Mouse (Mus musculus): Measurements from ENCODE around the gene Rpl5. TPM values are rescaled to one million over a fixed set of nuclear protein-coding genes. Genes with fewer than 3 reads are reported as not detected.
A peak's percentile ranks its signal among the peaks of the same experiment; 100 is the strongest.

The Rpl5 gene
- 91.7 and 99.4 TPM in 2 replicates for polyA plus RNA-seq (2016; fragmentation: Nextera tagmentation; extraction: Ambion mirVana)

- H3K36me3 ChIP-seq (replicated peaks) = peaks cover 36% of the 10 kb centered on the region
- no peaks in the 10 kb centered on the region for H3K27me3 ChIP-seq (replicated peaks; ENCODE audit: low read depth, poor library complexity, severe bottlenecking)
- peak; percentile 95 for DNase-seq (ENCODE audit: low spot score)
- 4% methylated on average over 66 of the region's 66 CpGs for WGBS
- peak within 1 kb of the TSS; percentile 96 for H3K27ac ChIP-seq (replicated peaks)
- no peaks in the 10 kb centered on the region for H3K9me3 ChIP-seq
- peaks cover 10% of the 10 kb centered on the region for H3K4me1 ChIP-seq
- peak within 1 kb of the TSS; percentile 99 for H3K4me3 ChIP-seq
Measured at GRCm38 (mm10) chr5:107900206-107901013, at the start of gene Rpl5. Rpl5 (plus strand) TSS chr5:107900502.

GRCm38 (mm10) chr5:107853807-107854206 lies 46.5 kb upstream of the Rpl5 start:
- H3K36me3 ChIP-seq (replicated peaks) = peaks cover 18% of the 10 kb centered on the region
- DNase-seq (ENCODE audit: low spot score) = no peak
- H3K4me1 ChIP-seq = no peaks in the 10 kb centered on the region
- no peaks in the 10 kb centered on the region for H3K27me3 ChIP-seq (replicated peaks; ENCODE audit: low read depth, poor library complexity, severe bottlenecking)
- no peak overlapping the region for H3K27ac ChIP-seq (replicated peaks)
- H3K9me3 ChIP-seq = no peaks in the 10 kb centered on the region
- WGBS = 28% methylated on average over 6 of the region's 6 CpGs
- no peak overlapping the region for H3K4me3 ChIP-seq

GRCm38 (mm10) chr5:107854556-107854955 lies 45.7 kb upstream of the Rpl5 start:
- no peak overlapping the region for H3K27ac ChIP-seq (replicated peaks)
- H3K36me3 ChIP-seq (replicated peaks) = peaks cover 16% of the 10 kb centered on the region
- no peaks in the 10 kb centered on the region for H3K4me1 ChIP-seq
- H3K9me3 ChIP-seq = no peaks in the 10 kb centered on the region
- WGBS = 78% methylated on average over 3 of the region's 3 CpGs
- no peak for DNase-seq (ENCODE audit: low spot score)
- no peak overlapping the region for H3K4me3 ChIP-seq
- H3K27me3 ChIP-seq (replicated peaks; ENCODE audit: low read depth, poor library complexity, severe bottlenecking) = no peaks in the 10 kb centered on the region

GRCm38 (mm10) chr5:107855546-107855945 lies 44.8 kb upstream of the Rpl5 start:
- WGBS = 90% methylated on average over 2 of the region's 2 CpGs
- Histone ChIP-seq H3K9me3 (no peaks in the 10 kb centered on the region), H3K4me1 (no peaks in the 10 kb centered on the region), H3K36me3 (replicated peaks) (peaks cover 6% of the 10 kb centered on the region; the same call in 1 of the 2 replicates), H3K27me3 (replicated peaks; ENCODE audit: low read depth, poor library complexity, severe bottlenecking) (no peaks in the 10 kb centered on the region), H3K27ac (replicated peaks) (no peak overlapping the region), H3K4me3 (no peak overlapping the region)
- DNase-seq (ENCODE audit: low spot score) = no peak

- no peak for DNase-seq (ENCODE audit: low spot score)
- H3K36me3 ChIP-seq (replicated peaks) = no peaks in the 10 kb centered on the region
- no peak overlapping the region for H3K4me3 ChIP-seq
- H3K4me1 ChIP-seq = 0 out of 2 replicates have a peak, but pooled peaks cover under 1% of the 10 kb centered on the region
- no peaks in the 10 kb centered on the region for H3K27me3 ChIP-seq (replicated peaks; ENCODE audit: low read depth, poor library complexity, severe bottlenecking)
- WGBS = 48% methylated on average over 2 of the region's 2 CpGs
- H3K9me3 ChIP-seq = no peaks in the 10 kb centered on the region
- no peak overlapping the region for H3K27ac ChIP-seq (replicated peaks)
Measured at GRCm38 (mm10) chr5:107858963-107859362, 41.3 kb upstream of the Rpl5 start.

- Histone ChIP-seq H3K27me3 (replicated peaks; ENCODE audit: low read depth, poor library complexity, severe bottlenecking) (no peaks in the 10 kb centered on the region), H3K4me3 (no peak overlapping the region), H3K9me3 (no peaks in the 10 kb centered on the region), H3K4me1 (peaks cover 19% of the 10 kb centered on the region), H3K36me3 (replicated peaks) (no peaks in the 10 kb centered on the region), H3K27ac (replicated peaks) (no peak overlapping the region)
- 88% methylated on average over 3 of the region's 3 CpGs for WGBS
- no peak for DNase-seq (ENCODE audit: low spot score)
Measured at GRCm38 (mm10) chr5:107863971-107864370, 36.3 kb upstream of the Rpl5 start.

GRCm38 (mm10) chr5:107866127-107867126 lies 33.9 kb upstream of the Rpl5 start:
- H3K27ac ChIP-seq (replicated peaks) = no peak overlapping the region
- peaks cover 14% of the 10 kb centered on the region for H3K27me3 ChIP-seq (replicated peaks; ENCODE audit: low read depth, poor library complexity, severe bottlenecking)
- H3K4me3 ChIP-seq = no peak overlapping the region
- 73% methylated on average over 2 of the region's 2 CpGs for WGBS
- no peaks in the 10 kb centered on the region for H3K36me3 ChIP-seq (replicated peaks)
- peaks cover 19% of the 10 kb centered on the region for H3K4me1 ChIP-seq
- no peaks in the 10 kb centered on the region for H3K9me3 ChIP-seq
- DNase-seq (ENCODE audit: low spot score) = no peak

- DNase-seq (ENCODE audit: low spot score) = peak; percentile 75
- WGBS = under 1% methylated on average over 82 of the region's 82 CpGs
- H3K27ac ChIP-seq (replicated peaks) = peak overlapping the region; percentile 97
- H3K9me3 ChIP-seq = no peaks in the 10 kb centered on the region
- H3K36me3 ChIP-seq (replicated peaks) = no peaks in the 10 kb centered on the region
- H3K27me3 ChIP-seq (replicated peaks; ENCODE audit: low read depth, poor library complexity, severe bottlenecking) = peaks cover 16% of the 10 kb centered on the region
- peak overlapping the region; percentile 78 for H3K4me3 ChIP-seq
- peaks cover 19% of the 10 kb centered on the region for H3K4me1 ChIP-seq
Measured at GRCm38 (mm10) chr5:107867970-107868904, 32.1 kb upstream of the Rpl5 start.

- Histone ChIP-seq H3K36me3 (replicated peaks) (no peaks in the 10 kb centered on the region), H3K27me3 (replicated peaks; ENCODE audit: low read depth, poor library complexity, severe bottlenecking) (peaks cover 16% of the 10 kb centered on the region), H3K9me3 (no peaks in the 10 kb centered on the region), H3K27ac (replicated peaks) (peak overlapping the region; percentile 97), H3K4me1 (peaks cover 21% of the 10 kb centered on the region), H3K4me3 (peak overlapping the region; percentile 78)
- peak; percentile 97 for DNase-seq (ENCODE audit: low spot score)
- under 1% methylated on average over 58 of the region's 58 CpGs for WGBS
Measured at GRCm38 (mm10) chr5:107868905-107869424, 31.3 kb upstream of the Rpl5 start.

- H3K9me3 ChIP-seq = no peaks in the 10 kb centered on the region
- H3K4me3 ChIP-seq = peak overlapping the region; percentile 78
- peaks cover 17% of the 10 kb centered on the region for H3K4me1 ChIP-seq
- 74% methylated on average over 2 of the region's 2 CpGs for WGBS
- peaks cover 16% of the 10 kb centered on the region for H3K27me3 ChIP-seq (replicated peaks; ENCODE audit: low read depth, poor library complexity, severe bottlenecking)
- no peak overlapping the region for H3K27ac ChIP-seq (replicated peaks)
- no peaks in the 10 kb centered on the region for H3K36me3 ChIP-seq (replicated peaks)
- DNase-seq (ENCODE audit: low spot score) = no peak
Measured at GRCm38 (mm10) chr5:107869701-107870100, 30.6 kb upstream of the Rpl5 start.

- Histone ChIP-seq H3K4me1 (0 out of 2 replicates have a peak, but pooled peaks cover 3% of the 10 kb centered on the region), H3K36me3 (replicated peaks) (no peaks in the 10 kb centered on the region), H3K9me3 (no peaks in the 10 kb centered on the region), H3K4me3 (no peak overlapping the region), H3K27me3 (replicated peaks; ENCODE audit: low read depth, poor library complexity, severe bottlenecking) (peaks cover 16% of the 10 kb centered on the region), H3K27ac (replicated peaks) (no peak overlapping the region)
- no peak for DNase-seq (ENCODE audit: low spot score)
- 88% methylated on average over 6 of the region's 6 CpGs for WGBS
Measured at GRCm38 (mm10) chr5:107873330-107873729, 27.0 kb upstream of the Rpl5 start.

All from embryonic facial prominence, embryonic 10.5 days (tissue).